Mouse (Mus musculus) CD8-positive naive resting alpha-beta T cell, adult 2 months (primary cell): Measurements from ENCODE around the gene Apol6.
A peak's percentile ranks its signal among the peaks of the same experiment; 100 is the strongest.

Experiments used
- DNase-seq, 2 experiments: peaks; one replicate each; pipeline ENCODE4 v3.0.0; 2022; ENCODE audit warnings: low read depth in 2 of 2, low spot score in 2 of 2

Gene Apol6

DNA sequence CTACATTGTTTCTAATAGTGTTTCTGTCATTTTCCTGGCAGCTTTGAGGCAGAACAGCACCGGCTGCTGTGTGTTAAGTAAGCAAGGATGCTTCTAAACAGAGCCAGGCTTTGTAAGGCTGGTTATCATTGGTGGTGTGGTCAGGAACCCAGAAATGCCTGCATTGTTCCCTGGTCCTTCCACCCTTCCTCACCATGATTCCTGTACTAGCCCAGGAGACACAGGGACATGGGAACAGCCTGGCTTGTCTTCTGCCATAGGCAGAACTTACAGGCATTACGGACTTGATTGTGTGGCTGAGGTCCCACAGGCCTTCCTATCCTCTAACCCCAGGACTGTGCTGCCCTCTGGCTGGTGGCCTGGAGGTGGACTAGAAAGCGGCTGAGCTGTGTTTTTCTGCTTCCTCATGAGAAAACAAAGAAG is 23.9 kb downstream of the Apol6 start:
- DNase-seq: no peak

DNA sequence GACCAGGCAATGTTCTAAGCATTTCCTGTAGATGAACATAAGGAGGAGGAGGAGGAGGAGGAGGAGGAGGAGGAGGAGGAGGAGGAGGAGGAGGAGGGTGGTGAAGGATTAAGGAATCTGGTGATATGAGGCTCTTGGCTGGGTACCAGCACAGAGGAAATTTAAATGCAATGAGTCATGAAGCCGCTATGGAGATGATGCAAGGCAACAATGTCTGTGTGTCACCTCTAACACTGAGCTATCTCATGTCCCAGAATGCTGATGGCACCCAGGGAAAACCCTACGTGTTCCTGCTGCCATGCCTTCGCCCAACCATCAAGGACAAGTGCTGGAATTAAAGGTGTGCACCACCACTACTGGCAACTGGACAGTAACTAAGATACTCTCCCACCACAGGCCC is 24.5 kb downstream of the Apol6 start:
- no peak for DNase-seq

DNA sequence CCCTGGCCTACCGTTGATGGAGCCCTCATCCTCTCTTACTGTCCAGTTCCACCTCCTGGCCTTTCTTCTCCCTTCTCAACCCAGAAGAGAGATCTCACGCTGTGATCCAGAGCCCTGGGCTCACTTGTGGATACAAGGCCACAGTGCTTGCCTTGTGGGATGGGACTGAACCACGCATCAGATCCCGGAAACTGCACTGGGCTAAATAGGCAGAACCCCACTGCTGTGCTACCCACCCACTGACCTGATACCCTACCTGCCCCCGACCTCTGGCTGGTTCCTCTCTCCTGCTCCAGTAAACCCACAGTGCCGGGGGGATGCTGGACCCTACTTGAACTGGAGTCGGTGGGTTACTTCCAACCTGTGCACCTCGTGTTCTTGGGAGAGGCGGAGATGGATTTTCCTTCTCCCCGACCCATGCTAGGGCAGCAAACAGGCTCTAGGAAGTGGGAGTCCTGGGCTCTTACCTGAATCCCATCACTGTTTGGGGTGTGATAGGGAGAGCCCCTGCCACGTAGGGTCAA is 26.3 kb downstream of the Apol6 start:
- DNase-seq: no peak

DNA sequence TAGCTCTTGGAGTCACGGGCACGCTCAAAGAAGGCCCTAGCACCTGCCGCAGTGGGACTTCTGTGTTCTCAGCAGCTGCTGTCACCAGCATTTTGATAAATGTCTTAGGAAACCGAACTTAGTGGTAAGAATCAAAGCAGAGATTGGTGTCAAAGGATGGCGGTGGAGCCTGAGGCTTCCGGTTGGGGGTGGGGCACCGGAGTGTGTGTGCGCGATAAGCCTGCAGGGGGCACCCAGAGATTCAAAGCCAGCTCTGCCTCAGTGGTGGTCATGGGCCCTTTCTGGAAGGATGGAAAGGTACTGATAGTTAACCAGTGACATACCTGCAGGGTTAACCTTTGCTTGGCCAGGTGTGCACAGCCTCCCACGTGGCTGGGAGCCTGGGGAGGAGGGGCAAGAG is 27.0 kb downstream of the Apol6 start:
- DNase-seq: peak; percentile 51 to 68

DNA sequence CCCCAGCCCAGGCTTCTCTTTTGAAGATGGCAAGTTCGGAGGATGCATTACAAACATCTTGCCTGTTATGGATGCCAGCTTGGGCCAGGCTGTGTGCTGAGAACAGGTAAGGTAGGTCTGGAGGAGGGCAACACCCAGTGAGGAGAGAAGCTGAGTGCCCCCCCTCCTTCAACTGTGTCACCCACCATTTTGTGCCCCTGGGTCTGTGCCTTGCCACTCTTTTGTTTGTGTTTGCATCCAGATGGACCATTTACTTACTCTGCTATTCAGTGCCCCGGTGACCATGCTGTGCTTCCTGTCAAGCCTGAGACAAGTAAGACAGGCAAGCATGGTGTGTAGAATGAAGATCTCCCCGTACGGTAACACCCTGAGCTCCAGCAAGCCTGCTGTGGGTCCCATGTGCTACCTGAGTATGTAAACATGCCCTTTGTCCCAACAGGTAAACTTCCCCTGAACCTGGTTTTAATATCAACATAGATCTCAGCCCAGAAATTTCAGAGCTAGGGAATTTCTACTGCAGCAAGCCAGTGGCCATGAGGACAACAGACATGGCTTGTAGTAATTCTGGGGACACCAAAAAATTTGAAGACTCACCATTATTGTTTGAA is 28.1 kb downstream of the Apol6 start:
- DNase-seq: no peak

DNA sequence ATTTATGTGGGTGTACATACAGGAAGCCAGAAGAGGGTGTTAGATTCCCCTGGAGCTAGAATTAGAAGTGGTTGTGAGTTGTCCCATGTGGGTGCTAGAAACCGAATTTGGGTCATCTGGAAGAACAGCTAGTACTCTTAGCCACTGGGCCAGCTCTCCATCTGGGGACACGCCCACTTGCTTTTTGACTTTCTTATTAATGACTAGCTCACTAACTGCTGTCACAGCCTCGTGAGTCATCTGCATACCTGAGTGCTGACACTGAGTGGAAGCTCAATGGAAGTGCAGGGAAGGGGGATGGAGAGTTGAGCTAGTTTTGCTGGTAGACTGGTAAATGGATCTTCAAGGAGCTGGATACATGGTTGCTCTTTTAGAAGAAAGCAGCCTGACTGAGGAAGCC is 32.0 kb downstream of the Apol6 start:
- no peak for DNase-seq

DNA sequence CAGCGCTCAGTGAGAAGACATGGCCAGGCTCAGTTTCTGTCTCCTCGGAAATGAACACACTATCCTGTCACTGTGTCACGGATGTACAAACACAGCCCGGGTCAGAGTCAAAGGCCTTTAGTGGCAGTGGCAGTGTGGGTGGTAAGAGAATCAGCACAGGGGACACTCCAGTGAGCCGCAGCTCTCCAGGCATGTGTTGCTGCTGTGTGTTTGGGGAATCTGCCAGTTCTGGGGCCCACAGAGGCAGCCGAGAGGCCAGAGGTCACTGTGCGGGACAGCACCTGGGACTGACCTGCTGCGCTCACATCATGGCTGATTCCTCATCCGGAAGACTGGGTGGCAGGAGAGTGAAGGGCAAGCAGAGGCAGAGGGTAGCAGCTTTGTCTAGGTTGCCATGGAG is 33.4 kb downstream of the Apol6 start:
- DNase-seq: no peak

DNA sequence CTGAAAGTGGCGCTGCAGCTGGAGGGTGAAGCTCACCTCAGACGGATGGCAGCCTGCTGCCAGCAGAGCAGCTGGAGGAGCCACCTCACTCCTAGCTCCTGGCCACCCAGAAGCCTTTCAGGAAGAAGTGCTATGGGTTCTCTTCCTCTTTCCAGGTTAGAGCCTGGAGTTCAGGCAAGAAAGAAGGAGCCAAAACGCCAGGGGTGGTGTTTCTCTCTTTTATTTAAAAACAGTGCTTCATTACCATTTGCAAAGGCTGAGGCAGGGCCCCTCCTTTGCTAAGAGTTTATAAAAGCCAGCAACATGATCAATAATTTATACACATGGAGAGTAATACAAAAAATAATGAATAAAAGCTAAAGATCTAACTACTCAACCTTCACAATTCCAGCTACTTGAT is 34.3 kb downstream of the Apol6 start:
- no peak for DNase-seq

DNA sequence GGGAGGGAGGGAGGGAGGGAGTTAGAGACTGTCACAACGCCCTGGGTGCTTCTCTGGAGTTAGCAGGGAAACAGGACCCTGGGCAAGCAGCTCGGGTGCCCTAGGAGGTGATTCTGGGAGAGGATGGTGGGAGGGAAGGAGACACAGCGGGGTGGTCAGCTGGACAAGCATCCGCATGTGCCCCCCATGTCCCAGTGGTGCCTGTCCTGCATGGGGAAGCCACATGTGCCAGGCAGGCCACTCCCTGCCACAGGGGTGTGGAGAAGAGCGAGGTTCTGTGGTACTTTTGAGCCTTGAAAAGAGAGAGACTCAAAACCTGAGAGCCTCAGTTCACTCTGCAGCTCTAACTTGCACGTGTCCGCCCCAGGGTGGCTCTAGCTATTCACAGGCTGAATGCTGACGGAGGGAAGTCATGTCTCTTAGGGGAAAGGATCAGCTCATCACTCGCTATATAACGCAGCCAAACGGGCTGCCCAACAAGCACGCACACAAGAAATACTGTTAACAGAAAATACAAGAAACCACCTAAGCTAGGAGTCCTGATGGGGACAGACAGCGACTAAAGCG is 34.8 kb downstream of the Apol6 start:
- no peak for DNase-seq

DNA sequence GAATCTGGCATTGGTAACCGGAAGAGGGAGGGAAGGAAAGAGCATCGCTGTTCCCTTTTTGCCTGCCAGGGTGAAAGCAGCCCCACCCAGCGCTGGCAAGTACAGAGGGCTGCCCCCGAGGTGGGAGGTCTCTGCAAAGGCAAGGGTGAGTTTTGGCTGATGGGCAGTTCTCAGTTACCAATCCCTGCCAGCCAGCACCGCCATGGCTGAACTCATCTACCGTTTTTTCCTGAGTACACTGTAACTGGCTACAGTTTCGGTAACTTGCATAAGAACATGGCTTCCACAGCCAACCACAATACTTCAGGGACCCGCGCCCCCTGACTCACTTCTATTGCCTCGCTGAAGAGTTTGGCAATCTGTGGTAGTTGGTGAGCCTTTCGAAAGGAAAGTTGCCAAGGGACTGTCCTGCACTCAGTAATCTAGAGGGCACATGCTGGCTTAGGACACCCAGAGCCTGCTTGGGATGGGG is 35.4 kb downstream of the Apol6 start:
- DNase-seq: no peak

DNA sequence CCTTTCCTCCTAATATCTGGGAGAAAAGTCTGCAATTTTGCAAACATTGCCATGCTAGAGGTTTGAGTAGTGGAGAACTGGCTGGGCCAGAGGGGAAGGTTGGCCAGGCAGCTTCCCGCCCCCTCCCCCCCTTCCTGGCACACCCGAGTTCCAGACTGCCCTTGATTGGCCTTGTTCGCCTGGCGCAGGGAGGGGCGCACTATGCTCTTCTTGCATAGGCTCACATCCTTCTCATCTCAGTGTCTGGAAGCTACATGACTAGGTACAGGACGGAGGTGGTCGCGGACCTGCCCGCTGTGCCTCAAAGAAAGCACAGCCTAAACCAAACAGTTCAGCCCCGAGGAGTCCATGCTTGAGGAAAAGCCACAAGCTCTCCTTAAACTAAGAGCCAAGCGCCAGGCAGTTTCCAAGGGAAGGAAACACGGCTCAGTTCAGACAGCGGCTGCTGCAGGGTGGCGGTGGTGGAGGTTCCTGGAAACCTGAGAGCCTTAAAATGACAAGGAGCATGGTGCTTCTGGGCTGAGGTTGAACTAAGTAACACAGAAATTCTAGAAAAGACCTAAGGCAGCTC is 36.2 kb downstream of the Apol6 start:
- DNase-seq: no peak

DNA sequence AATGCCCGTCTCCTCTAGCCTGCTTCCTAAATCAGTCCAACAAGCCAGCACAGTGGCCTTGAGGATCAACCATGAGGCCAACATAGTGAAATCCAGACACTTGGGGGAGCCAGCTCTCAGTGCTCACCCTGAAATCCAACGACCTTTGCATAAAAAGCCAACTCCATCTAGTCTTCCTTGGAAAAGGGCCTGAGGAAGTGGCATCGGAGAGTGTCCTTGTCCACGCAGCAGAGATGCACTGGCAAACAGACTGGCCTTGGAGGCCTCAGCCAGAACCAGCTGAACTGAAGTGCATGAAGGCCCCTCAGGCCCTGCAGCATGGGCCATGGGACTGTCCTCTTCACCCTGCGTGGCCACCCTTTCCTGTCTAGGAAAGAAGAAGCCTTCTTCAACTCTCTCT is 36.9 kb downstream of the Apol6 start:
- no peak for DNase-seq

DNA sequence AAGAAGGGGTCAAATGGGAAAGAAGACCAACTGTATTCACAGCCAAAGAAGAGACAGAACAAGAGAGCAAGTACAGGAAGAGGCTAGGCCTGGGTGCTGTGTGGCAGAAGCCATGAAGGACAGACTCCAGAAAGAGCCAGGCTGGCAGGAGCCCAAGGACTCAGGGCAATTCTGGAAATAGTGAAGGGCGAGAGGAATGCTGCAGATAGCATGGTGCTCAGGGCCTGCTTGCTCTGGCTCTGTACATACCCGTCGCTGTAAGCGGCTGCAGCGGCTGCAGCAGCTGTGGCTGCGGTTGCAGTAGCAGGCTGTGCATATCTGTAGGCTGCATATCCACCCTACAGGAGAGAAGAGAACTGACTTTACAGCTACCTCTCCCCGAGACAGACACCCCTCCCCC is 41.3 kb downstream of the Apol6 start:
- no peak for DNase-seq

DNA sequence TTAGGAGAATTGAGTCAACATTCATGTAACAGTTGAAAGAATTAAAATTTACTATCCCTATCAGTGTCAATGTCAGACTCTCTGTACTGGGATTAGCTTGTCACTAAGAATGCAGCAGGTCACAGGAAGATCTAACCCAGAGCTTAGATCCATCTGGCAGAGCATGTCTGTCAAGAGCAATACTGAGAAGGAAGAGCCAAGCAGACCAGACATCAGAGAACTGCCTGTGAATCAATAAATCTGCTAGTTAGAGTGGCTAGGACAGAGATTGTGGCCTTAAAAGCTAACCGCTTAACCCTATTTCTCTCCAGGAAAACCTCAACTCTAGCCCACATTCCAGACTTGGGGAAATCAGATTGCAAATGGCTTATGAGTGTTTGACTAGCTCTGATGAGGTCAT is 42.0 kb downstream of the Apol6 start:
- DNase-seq: no peak

DNA sequence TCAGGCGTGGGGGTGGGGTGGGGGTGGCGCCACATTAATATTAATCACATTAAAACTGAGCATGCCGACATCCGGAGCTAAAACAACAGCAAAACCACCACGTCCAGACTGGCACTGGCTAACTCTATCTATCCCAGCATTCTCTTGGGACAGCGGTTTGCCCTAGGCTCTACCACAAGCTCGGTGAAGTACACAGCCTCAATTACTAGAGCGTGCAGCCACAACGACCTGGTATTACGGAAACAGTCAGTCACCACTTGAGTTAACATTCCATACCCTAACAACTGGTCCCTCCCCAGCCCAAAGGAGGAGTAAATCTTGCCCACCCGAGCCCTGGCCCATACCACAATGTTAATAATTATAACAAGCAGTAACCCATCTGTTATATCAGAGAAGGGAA is 44.7 kb downstream of the Apol6 start:
- no peak for DNase-seq

DNA sequence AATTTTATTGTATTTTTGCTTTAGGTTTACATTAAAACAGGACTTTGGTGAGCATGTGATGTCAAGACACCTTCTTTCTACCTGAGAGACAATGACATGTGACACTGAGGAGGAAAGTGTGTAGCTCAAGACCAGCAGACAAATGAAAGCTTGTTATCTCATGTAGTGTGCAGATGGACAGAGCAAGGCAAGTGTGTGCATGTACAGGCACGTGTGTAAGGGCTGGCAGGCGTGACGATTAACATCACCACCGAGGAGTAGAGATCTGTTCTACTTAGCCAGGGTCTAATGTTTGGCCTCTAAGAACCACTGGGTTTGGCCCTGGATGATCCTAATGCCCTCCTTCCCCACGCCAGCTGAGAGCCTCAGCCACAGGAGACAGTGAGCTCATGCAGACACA is 46.0 kb downstream of the Apol6 start:
- DNase-seq: no peak

DNA sequence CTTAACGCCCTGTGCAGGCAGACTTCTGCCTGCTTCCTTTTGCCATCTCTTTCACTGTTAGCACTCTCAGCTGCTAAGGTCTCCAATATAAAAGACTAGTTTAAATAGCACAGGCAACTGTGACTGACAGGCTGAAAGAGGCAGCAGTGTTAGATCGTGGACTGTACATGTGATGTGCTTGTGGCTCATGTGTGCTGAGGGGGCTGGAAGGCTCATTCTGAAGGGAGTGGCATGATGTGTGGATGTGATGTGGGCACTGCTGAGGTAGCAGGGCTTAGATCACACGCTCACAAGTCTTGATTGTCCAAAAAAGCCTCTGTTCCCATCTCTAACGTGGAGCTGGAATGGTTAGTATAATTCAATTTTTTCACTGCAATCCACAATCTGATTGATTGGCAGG is 46.9 kb downstream of the Apol6 start:
- no peak for DNase-seq

DNA sequence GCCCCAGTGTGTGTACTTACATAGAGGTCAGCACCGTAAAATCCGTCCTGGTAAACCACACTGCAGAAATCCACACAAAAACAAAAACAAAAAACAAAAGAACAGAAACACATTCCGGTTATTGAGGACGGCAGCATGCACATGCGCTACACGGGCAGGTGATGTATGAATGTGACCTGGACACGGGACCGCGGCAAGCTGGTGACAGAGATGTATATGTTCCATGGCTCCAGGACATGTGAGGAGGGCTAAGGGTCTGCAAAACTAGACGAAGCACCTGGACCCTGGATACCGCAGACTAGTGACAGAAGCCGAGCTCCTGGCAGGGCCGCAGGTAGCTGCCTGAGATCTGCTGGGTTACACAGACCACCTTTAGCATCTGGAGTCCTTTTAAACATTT is 49.9 kb downstream of the Apol6 start:
- DNase-seq: no peak

DNA sequence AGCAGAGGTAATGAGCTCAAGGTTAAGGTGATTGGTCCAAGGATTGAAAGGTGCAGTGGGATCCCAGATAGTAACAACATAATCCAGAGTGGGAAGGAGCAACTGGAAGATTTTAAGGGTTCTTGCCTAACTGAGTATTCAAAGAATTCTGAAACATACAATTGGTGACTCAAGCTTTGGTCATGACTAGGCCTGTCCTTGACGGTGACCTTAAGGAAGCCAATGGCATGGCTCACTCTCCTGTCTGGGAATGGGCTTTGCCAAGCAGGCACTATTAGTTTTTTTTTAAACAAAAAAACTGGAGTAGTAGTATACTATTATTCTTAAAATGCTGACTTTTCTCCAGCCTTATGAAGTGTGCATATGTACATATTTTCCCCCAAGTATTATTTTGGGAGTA is 50.7 kb downstream of the Apol6 start:
- no peak for DNase-seq

DNA sequence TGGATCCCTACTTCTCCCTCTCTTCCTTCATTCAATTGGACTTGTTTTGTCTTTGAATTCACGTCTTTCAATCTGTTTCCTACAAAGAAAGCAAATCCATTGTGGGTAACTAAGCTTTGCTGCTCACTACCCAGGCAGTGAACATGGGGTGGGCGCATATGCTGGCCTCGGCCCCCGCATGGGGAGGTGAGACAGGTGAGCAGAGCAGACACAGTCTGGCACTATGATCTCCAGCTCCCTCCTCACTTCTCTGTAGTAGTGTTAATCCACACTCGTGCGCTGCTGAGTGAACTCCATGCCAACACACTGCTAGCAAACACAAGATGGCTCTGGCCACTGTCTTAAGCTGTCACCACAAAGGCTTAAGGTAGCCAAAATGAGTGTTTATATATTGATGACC is 52.8 kb downstream of the Apol6 start:
- DNase-seq: no peak

DNA sequence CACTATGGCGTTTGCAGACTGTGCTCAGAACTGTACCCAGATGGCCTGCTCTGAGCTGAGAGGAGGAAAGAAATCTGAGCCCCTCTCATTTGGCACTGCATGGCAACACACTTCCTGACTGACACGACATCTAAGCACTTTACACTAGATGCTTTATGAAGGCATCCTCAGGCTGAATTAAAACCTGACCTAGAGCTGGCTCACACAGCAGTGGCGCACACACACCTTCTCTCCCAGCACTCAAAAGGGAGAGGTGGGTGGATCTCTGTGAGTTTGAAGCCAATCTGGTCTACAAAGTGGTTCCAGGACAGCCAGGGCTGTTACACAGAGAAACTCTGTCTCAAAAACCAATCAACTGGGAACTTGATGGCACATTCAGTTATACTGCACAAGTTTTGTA is 55.2 kb downstream of the Apol6 start:
- DNase-seq: no peak

DNA sequence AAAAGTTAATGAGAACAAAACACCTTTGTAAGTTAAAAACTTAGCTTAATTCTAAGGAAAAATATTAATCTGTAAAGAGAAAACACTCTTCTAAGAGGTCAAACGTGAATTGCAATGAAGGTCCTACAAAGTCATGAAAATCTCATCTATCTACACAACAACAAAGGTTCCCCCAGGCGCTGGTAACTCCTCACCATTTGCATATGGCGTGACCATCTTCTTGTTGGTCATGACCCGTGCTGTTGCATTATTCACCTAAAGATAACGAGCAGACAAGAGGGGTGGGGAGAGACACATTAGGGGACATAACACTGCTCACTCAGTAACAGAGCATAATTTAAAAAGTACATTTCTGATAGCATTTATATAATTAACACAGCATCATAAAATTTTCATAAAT is 58.2 kb downstream of the Apol6 start:
- DNase-seq: no peak
